In genomic region chr6:104668701-104669100, GRCm38 (mm10) we compare ENCODE assay signal across 21 mouse cellular contexts.
DNase-seq lines count a peak whose midpoint lies in the region; ATAC-seq and TF ChIP-seq lines count a peak whose summit lies in the region.
"Had no signal": no experiment of that assay in that cellular context is flagged by ENCODE, and none has a peak within 500 bp of the region (broad histone marks: within the 10 kb centered on the region; RNA-seq: fewer than 3 reads in every experiment).

No protein-coding gene starts in this region.

- no peak for TF ChIP-seq POLR2A in liver, adult 2 months (IDR thresholded peaks at IDR 0.05; ENCODE audit: extremely low read depth, insufficient read depth, low read length)

- WGBS in embryonic facial prominence, embryonic 11.5 days, result 67% methylated on average over 2 of the region's 2 CpGs
- WGBS in embryonic facial prominence, embryonic 10.5 days, result 80% methylated on average over 2 of the region's 2 CpGs
- 66% methylated on average over 2 of the region's 2 CpGs for WGBS in liver, adult 2 months
- WGBS in liver, embryonic 12.5 days (ENCODE audit: insufficient replicate concordance), result 71% methylated on average over 2 of the region's 2 CpGs
- WGBS in liver, postnatal 0 days (ENCODE audit: insufficient replicate concordance), result 71% methylated on average over 2 of the region's 2 CpGs
- 69% methylated on average over 2 of the region's 2 CpGs for WGBS in liver, embryonic 11.5 days

- no peaks in the 10 kb centered on the region for H3K36me3 ChIP-seq in embryonic facial prominence, embryonic 11.5 days (replicated peaks; ENCODE audit: control insufficient read depth, insufficient read depth, low read depth, low read length)
- H3K36me3 ChIP-seq in embryonic facial prominence, embryonic 10.5 days (replicated peaks), result no peaks in the 10 kb centered on the region
- no peaks in the 10 kb centered on the region for H3K36me3 ChIP-seq in liver, adult 2 months (ENCODE audit: control insufficient read depth, insufficient read depth, low read length)
- H3K36me3 ChIP-seq in liver, embryonic 12.5 days, result no peaks in the 10 kb centered on the region
- no peaks in the 10 kb centered on the region for H3K36me3 ChIP-seq in liver, postnatal 0 days (replicated peaks; ENCODE audit: insufficient read depth, low read length)
- no peaks in the 10 kb centered on the region for H3K36me3 ChIP-seq in liver, embryonic 11.5 days (ENCODE audit: control insufficient read depth, insufficient read depth, low read length)
- H3K36me3 ChIP-seq: G1E had no signal

- H3K4me3 ChIP-seq in embryonic facial prominence, embryonic 11.5 days (ENCODE audit: low read depth, low read length), result no peak overlapping the region
- no peak overlapping the region for H3K4me3 ChIP-seq in embryonic facial prominence, embryonic 10.5 days
- no peak overlapping the region for H3K4me3 ChIP-seq in liver, adult 2 months (ENCODE audit: insufficient read depth, low read depth, low read length)
- no peak overlapping the region for H3K4me3 ChIP-seq in liver, embryonic 12.5 days
- H3K4me3 ChIP-seq in liver, postnatal 0 days (ENCODE audit: low read depth, low read length), result no peak overlapping the region
- H3K4me3 ChIP-seq in liver, embryonic 11.5 days (ENCODE audit: low read depth, low read length), result no peak overlapping the region

- no peak overlapping the region for H3K27ac ChIP-seq in embryonic facial prominence, embryonic 11.5 days (replicated peaks; ENCODE audit: low read depth, low read length)
- no peak overlapping the region for H3K27ac ChIP-seq in embryonic facial prominence, embryonic 10.5 days (replicated peaks)
- no peak overlapping the region for H3K27ac ChIP-seq in liver, adult 2 months (replicated peaks; ENCODE audit: insufficient read depth, low read depth, low read length)
- no peak overlapping the region for H3K27ac ChIP-seq in liver, embryonic 12.5 days
- no peak overlapping the region for H3K27ac ChIP-seq in liver, postnatal 0 days (ENCODE audit: low read depth)
- H3K27ac ChIP-seq in liver, embryonic 11.5 days (ENCODE audit: low read depth, low read length), result no peak overlapping the region

- peak; percentile 50 for DNase-seq in embryonic facial prominence, embryonic 11.5 days (ENCODE audit: low spot score)
- no peak for DNase-seq in embryonic facial prominence, embryonic 10.5 days (ENCODE audit: low spot score)
- peak; percentile 88 for DNase-seq in liver, adult 2 months (ENCODE audit: extremely low read depth, low read depth, low spot score)
- no peak for DNase-seq in liver, postnatal 0 days
- no peak for DNase-seq in liver, embryonic 11.5 days (ENCODE audit: low spot score)
- DNase-seq: adrenal gland, adult 2 months; adrenal gland, adult 8-10 months; adrenal gland, postnatal 10 days; adrenal gland, postnatal 14 days; adrenal gland, postnatal 25 days; adrenal gland, postnatal 36 days; B cell, adult 2 months; cerebellum, adult 11 months; cerebellum, adult 11-12 months; cerebellum, adult 18-20 months had no signal

- no peak overlapping the region for H3K4me2 ChIP-seq in embryonic facial prominence, embryonic 11.5 days (ENCODE audit: low read depth, low read length)
- H3K4me2 ChIP-seq in liver, embryonic 12.5 days, result no peak overlapping the region
- no peak overlapping the region for H3K4me2 ChIP-seq in liver, postnatal 0 days (ENCODE audit: low read depth, low read length)
- H3K4me2 ChIP-seq in liver, embryonic 11.5 days, result no peak overlapping the region

- no peak for TF ChIP-seq EP300 in liver, postnatal 0 days (IDR thresholded peaks at IDR 0.05; ENCODE audit: low read depth)

- H3K9ac ChIP-seq in embryonic facial prominence, embryonic 11.5 days (replicated peaks; ENCODE audit: low read length), result no peak overlapping the region
- no peak overlapping the region for H3K9ac ChIP-seq in liver, adult 2 months (ENCODE audit: low read depth, low read length)
- H3K9ac ChIP-seq in liver, embryonic 12.5 days, result no peak overlapping the region
- H3K9ac ChIP-seq in liver, postnatal 0 days (replicated peaks), result no peak overlapping the region
- no peak overlapping the region for H3K9ac ChIP-seq in liver, embryonic 11.5 days (ENCODE audit: low read depth, low read length)

- no peak for ATAC-seq in embryonic facial prominence, embryonic 11.5 days (replicated peaks; ENCODE audit: insufficient number of reproducible peaks, low FRiP score, low TSS enrichment, low read depth)
- ATAC-seq in liver, embryonic 12.5 days, result no peak
- 0 out of 2 replicates have a peak, but pooled peaks have one; percentile 13 for ATAC-seq in liver, postnatal 0 days
- no peak for ATAC-seq in liver, embryonic 11.5 days (replicated peaks; ENCODE audit: low FRiP score)
- ATAC-seq: activated CD4-positive, CD25-positive, alpha-beta regulatory T cell, adult 4 months; CD4-positive, CD25-positive, alpha-beta regulatory T cell, adult 4 months; Patski had no signal

- no peak for TF ChIP-seq CTCF in liver, adult 2 months (IDR thresholded peaks at IDR 0.05; ENCODE audit: low read depth, low read length)
- no peak for TF ChIP-seq CTCF in liver, postnatal 0 days (IDR thresholded peaks at IDR 0.05; ENCODE audit: low read depth)

- H3K27me3 ChIP-seq in embryonic facial prominence, embryonic 11.5 days (ENCODE audit: control insufficient read depth, insufficient read depth, low read length), result no peaks in the 10 kb centered on the region
- H3K27me3 ChIP-seq in embryonic facial prominence, embryonic 10.5 days (replicated peaks; ENCODE audit: low read depth, poor library complexity, severe bottlenecking), result no peaks in the 10 kb centered on the region
- no peaks in the 10 kb centered on the region for H3K27me3 ChIP-seq in liver, adult 2 months (ENCODE audit: control insufficient read depth, insufficient read depth, low read length)
- no peaks in the 10 kb centered on the region for H3K27me3 ChIP-seq in liver, embryonic 12.5 days (replicated peaks)
- H3K27me3 ChIP-seq in liver, postnatal 0 days (ENCODE audit: insufficient read depth, low read length), result no peaks in the 10 kb centered on the region
- H3K27me3 ChIP-seq in liver, embryonic 11.5 days (replicated peaks; ENCODE audit: control insufficient read depth, insufficient read depth, low read length), result no peaks in the 10 kb centered on the region
- H3K27me3 ChIP-seq: CH12.LX, Patski had no signal

- no peaks in the 10 kb centered on the region for H3K9me3 ChIP-seq in embryonic facial prominence, embryonic 11.5 days (replicated peaks; ENCODE audit: control insufficient read depth, low read length)
- no peaks in the 10 kb centered on the region for H3K9me3 ChIP-seq in embryonic facial prominence, embryonic 10.5 days
- no peaks in the 10 kb centered on the region for H3K9me3 ChIP-seq in liver, embryonic 12.5 days (replicated peaks)
- H3K9me3 ChIP-seq in liver, postnatal 0 days (ENCODE audit: low read length), result no peaks in the 10 kb centered on the region
- H3K9me3 ChIP-seq in liver, embryonic 11.5 days (ENCODE audit: control insufficient read depth, low read length), result no peaks in the 10 kb centered on the region
- H3K9me3 ChIP-seq: G1E had no signal

- no peaks in the 10 kb centered on the region for H3K79me2 ChIP-seq in liver, adult 2 months (ENCODE audit: control insufficient read depth, insufficient read depth, low read length)

- no peaks in the 10 kb centered on the region for H3K4me1 ChIP-seq in embryonic facial prominence, embryonic 11.5 days (ENCODE audit: control insufficient read depth, insufficient read depth, low read length)
- H3K4me1 ChIP-seq in embryonic facial prominence, embryonic 10.5 days, result no peaks in the 10 kb centered on the region
- no peaks in the 10 kb centered on the region for H3K4me1 ChIP-seq in liver, adult 2 months (ENCODE audit: control insufficient read depth, insufficient read depth, low read length)
- no peaks in the 10 kb centered on the region for H3K4me1 ChIP-seq in liver, embryonic 12.5 days
- no peaks in the 10 kb centered on the region for H3K4me1 ChIP-seq in liver, postnatal 0 days (ENCODE audit: insufficient read depth)
- no peaks in the 10 kb centered on the region for H3K4me1 ChIP-seq in liver, embryonic 11.5 days (replicated peaks; ENCODE audit: control insufficient read depth, insufficient read depth, low read length)

Comparison
In these comparisons a context has a peak if more than half of its experiments do, and no peak if none do; other contexts are left out.
1. DNase-seq: peak in embryonic facial prominence, embryonic 11.5 days (single experiment) and liver, adult 2 months (single experiment); none in embryonic facial prominence, embryonic 10.5 days (single experiment), liver, postnatal 0 days (single experiment) and liver, embryonic 11.5 days (single experiment).